Mouse (Mus musculus) Patski (cell line): Measurements from ENCODE around the gene Rnf31. TPM values are rescaled to one million over a fixed set of nuclear protein-coding genes. Genes with fewer than 3 reads are reported as not detected.

Experiments
- ATAC-seq: fragments of 100-300 bp; one replicate; pipeline ENCODE4 v1.8.0; 2021
- CTCF ChIA-PET: fragments of 350-600 bp; sonication (Branson Sonifier 250); formaldehyde crosslinking; loops from one replicate; lab custom pipeline; 2022; ENCODE audit warnings: inconsistent platforms; lab: Charles Lee
- POLR2A ChIA-PET: fragments of 350-600 bp; sonication (Branson Sonifier 250); formaldehyde crosslinking; loops from one replicate; lab custom pipeline; 2022; ENCODE audit warnings: antibody characterized with exemption, inconsistent platforms; lab: Charles Lee
- DNase-seq: peaks from one replicate; pipeline ENCODE4 v3.0.0-alpha.2; 2011; ENCODE audit warnings: low read depth, low spot score
- H3K27me3 ChIP-seq: fragments of 371-371 bp; one replicate; pipeline ENCODE4 v1.5.1; 2021
- CTCF ChIP-seq: fragments of 100-300 bp; IDR thresholded peaks from one replicate; pipeline ENCODE4 v1.5.1; 2021
- in situ Hi-C: fragments of 300-500 bp; cut with MboI; formaldehyde crosslinking; loops from 3 replicates; pipeline ENCODE4 v1.11.1; 2018; ENCODE audit warnings: low pct_unique_long_range_greater_than_20kb, mixed read lengths
- polyA plus RNA-seq: library from polyadenylated mRNA; unstranded; gene quantifications from one replicate; pipeline ENCODE4 v1.2.3, GENCODE M21; 2021

Gene Rnf31
- polyA plus RNA-seq, 1 experiment from 2014 or later: 28.0 TPM

GRCm38 (mm10) chr14:55637795-55638194 is 46.3 kb downstream of the Rnf31 start, which contains the start of gene Gm49378:
TSS of gene Gm49378 (minus strand) at chr14:55637895.
- H3K27me3 ChIP-seq: no peaks in the 10 kb centered on the region
- CTCF ChIA-PET: no interaction called here
- POLR2A ChIA-PET: no interaction called here
- DNase-seq (no peak), ATAC-seq (no peak)
- in situ Hi-C loops: no loop called here
- TF ChIP-seq CTCF: no peak

GRCm38 (mm10) chr14:55640816-55641215 is 49.3 kb downstream of the Rnf31 start:
- TF ChIP-seq CTCF: no peak
- DNase-seq (no peak), ATAC-seq (no peak)
- in situ Hi-C loops: no loop called here
- ChIA-PET POLR2A (interaction anchor here (0.6 kb wide), 1 partner anchor 25 kb away, joined by 5 read pairs; no protein-coding TSS in a partner anchor), CTCF (no interaction called here)
- H3K27me3 ChIP-seq: no peaks in the 10 kb centered on the region

GRCm38 (mm10) chr14:55641291-55641690 is 49.8 kb downstream of the Rnf31 start:
- POLR2A ChIA-PET: no interaction called here
- CTCF ChIA-PET: no interaction called here
- ATAC-seq (no peak), DNase-seq (no peak)
- in situ Hi-C loops: no loop called here
- TF ChIP-seq CTCF: no peak
- no peaks in the 10 kb centered on the region for H3K27me3 ChIP-seq

GRCm38 (mm10) chr14:55642679-55643059 is 51.2 kb downstream of the Rnf31 start:
- CTCF ChIA-PET: interaction anchor here (0.6 kb wide), 1 partner anchor 18 kb away, joined by 3 read pairs; no protein-coding TSS in a partner anchor
- POLR2A ChIA-PET: interaction anchor here (0.6 kb wide), 1 partner anchor 33 kb away, joined by 5 read pairs; no protein-coding TSS in a partner anchor
- H3K27me3 ChIP-seq: no peaks in the 10 kb centered on the region
- in situ Hi-C loops: no loop called here
- DNase-seq: no peak
- ATAC-seq: no peak
- TF ChIP-seq CTCF: no peak

GRCm38 (mm10) chr14:55643060-55643907 is 51.8 kb downstream of the Rnf31 start, which contains the start of gene Tm9sf1:
TSS of gene Tm9sf1 (minus strand) at chr14:55643806.
- in situ Hi-C loops: no loop called here
- no peaks in the 10 kb centered on the region for H3K27me3 ChIP-seq
- peak; percentile 87 for ATAC-seq

GRCm38 (mm10) chr14:55644261-55644888 is 52.9 kb downstream of the Rnf31 start:
- ChIA-PET CTCF (interaction anchor here (0.6 to 3.0 kb wide), 2 partner anchors 9 to 16 kb away, joined by 3 to 15 read pairs; partner anchors contain the start of genes Ipo4 and Mdp1), POLR2A (interaction anchor here (0.7 kb wide), 1 partner anchor 9 kb away, joined by 3 read pairs; no protein-coding TSS in a partner anchor)
- no peak for ATAC-seq
- DNase-seq: no peak
- no peaks in the 10 kb centered on the region for H3K27me3 ChIP-seq
- TF ChIP-seq CTCF: no peak
- in situ Hi-C loops: no loop called here

More at GRCm38 (mm10) chr14:55643060-55643907, 51.8 kb downstream of the Rnf31 start, which contains the start of gene Tm9sf1:
- no peak for DNase-seq
- ChIA-PET POLR2A (no interaction called here), CTCF (interaction anchor here (0.6 kb wide), 1 partner anchor 19 kb away, joined by 3 read pairs; no protein-coding TSS in a partner anchor)
- no peak for TF ChIP-seq CTCF

GRCm38 (mm10) chr14:55649884-55650283 is 58.4 kb downstream of the Rnf31 start, which contains the start of gene Tssk4:
TSS of gene Tssk4 (plus strand) at chr14:55650184.
- in situ Hi-C loops: no loop called here
- no peak for DNase-seq

GRCm38 (mm10) chr14:55651528-55651927 is 60.0 kb downstream of the Rnf31 start:
- ChIA-PET CTCF (interaction anchor here (1.5 kb wide), 1 partner anchor 8 kb away, joined by 5 read pairs; the partner anchor contains the start of gene Mdp1), POLR2A (no interaction called here)
- no peak for DNase-seq

More at GRCm38 (mm10) chr14:55649884-55650283, 58.4 kb downstream of the Rnf31 start, which contains the start of gene Tssk4:
- H3K27me3 ChIP-seq: no peaks in the 10 kb centered on the region
- no peak for TF ChIP-seq CTCF
- ATAC-seq: no peak
- POLR2A ChIA-PET: interaction anchor here (0.9 kb wide), 1 partner anchor 8 kb away, joined by 4 read pairs; no protein-coding TSS in a partner anchor
- CTCF ChIA-PET: interaction anchor here (1.1 kb wide), 1 partner anchor 21 kb away, joined by 5 read pairs; no protein-coding TSS in a partner anchor

More at GRCm38 (mm10) chr14:55651528-55651927, 60.0 kb downstream of the Rnf31 start:
- ATAC-seq: no peak
- TF ChIP-seq CTCF: no peak
- in situ Hi-C loops: no loop called here
- no peaks in the 10 kb centered on the region for H3K27me3 ChIP-seq

Other genes with a start within 250 kb of the Rnf31 start
- gene Dhrs4, start 113.0 kb upstream of the Rnf31 start, polyA plus RNA-seq: 71.3 TPM
- 2.6 TPM for gene Carmil3, start 101.1 kb upstream of the Rnf31 start, polyA plus RNA-seq
- gene Cpne6, start 81.3 kb upstream of the Rnf31 start, polyA plus RNA-seq: not detected
- not detected for gene Nrl, start 66.7 kb upstream of the Rnf31 start, polyA plus RNA-seq
- 109 TPM for gene Pck2, start 51.4 kb upstream of the Rnf31 start, polyA plus RNA-seq
- 71.7 TPM for gene Dcaf11, start 31.7 kb upstream of the Rnf31 start, polyA plus RNA-seq
- gene A730061H03Rik, start 31.3 kb upstream of the Rnf31 start, polyA plus RNA-seq: 4.7 TPM
- gene Fitm1, start 16.1 kb upstream of the Rnf31 start, polyA plus RNA-seq: not detected
- 243 TPM for gene Psme1, start 13.6 kb upstream of the Rnf31 start, polyA plus RNA-seq
- 7.3 TPM for gene Emc9, start 6.4 kb upstream of the Rnf31 start, polyA plus RNA-seq
- gene Psme2, start 595 bp upstream of the Rnf31 start, polyA plus RNA-seq: 177 TPM
- gene Irf9, start 11.9 kb downstream of the Rnf31 start, polyA plus RNA-seq: 24.2 TPM
- not detected for gene Rec8, start 26.3 kb downstream of the Rnf31 start, polyA plus RNA-seq
- gene Ipo4, start 44.2 kb downstream of the Rnf31 start, polyA plus RNA-seq: 116 TPM
- gene Gm49378, start 46.2 kb downstream of the Rnf31 start, polyA plus RNA-seq: 1.5 TPM
- 109 TPM for gene Tm9sf1, start 52.1 kb downstream of the Rnf31 start, polyA plus RNA-seq
- gene Tssk4, start 58.5 kb downstream of the Rnf31 start, polyA plus RNA-seq: 0.42 TPM
- 29.7 TPM for gene Mdp1, start 68.8 kb downstream of the Rnf31 start, polyA plus RNA-seq
- gene Gmpr2, start 80.2 kb downstream of the Rnf31 start, polyA plus RNA-seq: 35.9 TPM
- 325 TPM for gene Nedd8, start 80.4 kb downstream of the Rnf31 start, polyA plus RNA-seq
- 19.5 TPM for gene Tinf2, start 90.1 kb downstream of the Rnf31 start, polyA plus RNA-seq
- gene Tgm1, start 122.2 kb downstream of the Rnf31 start, polyA plus RNA-seq: 0.12 TPM
- 32.8 TPM for gene Rabggta, start 130.6 kb downstream of the Rnf31 start, polyA plus RNA-seq
- 87.3 TPM for gene Dhrs1, start 154.0 kb downstream of the Rnf31 start, polyA plus RNA-seq
- gene Nop9, start 154.0 kb downstream of the Rnf31 start, polyA plus RNA-seq: 25.5 TPM
- 1.9 TPM for gene Cideb, start 166.8 kb downstream of the Rnf31 start, polyA plus RNA-seq
- not detected for gene Ltb4r2, start 169.7 kb downstream of the Rnf31 start, polyA plus RNA-seq
- gene Ltb4r1, start 174.3 kb downstream of the Rnf31 start, polyA plus RNA-seq: not detected
- gene Adcy4, start 192.4 kb downstream of the Rnf31 start, polyA plus RNA-seq: not detected
- 0.12 TPM for gene Ripk3, start 197.2 kb downstream of the Rnf31 start, polyA plus RNA-seq
- 3.9 TPM for gene Nfatc4, start 231.4 kb downstream of the Rnf31 start, polyA plus RNA-seq